Mouse (Mus musculus) intestine, embryonic 16.5 days (tissue): Measurements from ENCODE around the gene Smpdl3a. TPM values are rescaled to one million over a fixed set of nuclear protein-coding genes. Genes with fewer than 3 reads are reported as not detected.

Experiments used
- ATAC-seq: fragments of 200-750 bp; cut with Nextera tagmentation; 2 replicates; pipeline ENCODE4 v1.8.0; 2017; ENCODE audit warnings: moderate TSS enrichment, moderate library complexity
- H3K27ac ChIP-seq: fragments of 300-500 bp; sonication (generic); 2 replicates; pipeline ENCODE4 v1.5.1; 2014; ENCODE audit warnings: mild to moderate bottlenecking, low read length
- H3K27me3 ChIP-seq: fragments of 300-500 bp; sonication (generic); replicated peaks from 2 replicates; pipeline ENCODE4 v1.6.1; 2014; ENCODE audit warnings: low read length, control low read depth, mixed read lengths; ENCODE audit not compliant: control insufficient read depth, insufficient read depth
- H3K36me3 ChIP-seq: fragments of 300-500 bp; sonication (generic); 2 replicates; pipeline ENCODE4 v1.6.1; 2014; ENCODE audit warnings: low read length, control low read depth; ENCODE audit not compliant: control insufficient read depth, insufficient read depth
- H3K4me1 ChIP-seq: fragments of 300-500 bp; sonication (generic); 2 replicates; pipeline ENCODE4 v1.6.1; 2014; ENCODE audit warnings: low read length, control low read depth, mixed read lengths; ENCODE audit not compliant: control insufficient read depth, insufficient read depth
- H3K4me2 ChIP-seq: fragments of 300-500 bp; sonication (generic); 2 replicates; pipeline ENCODE4 v1.6.1; 2014; ENCODE audit warnings: low read depth, low read length, control low read depth
- H3K4me3 ChIP-seq: fragments of 300-500 bp; sonication (generic); 2 replicates; pipeline ENCODE4 v1.5.1; 2014; ENCODE audit warnings: mild to moderate bottlenecking, low read length
- H3K9ac ChIP-seq: fragments of 300-500 bp; sonication (generic); 2 replicates; pipeline ENCODE4 v1.6.1; 2014; ENCODE audit warnings: low read depth, low read length
- H3K9me3 ChIP-seq: fragments of 300-500 bp; sonication (generic); 2 replicates; pipeline ENCODE4 v1.6.1; 2016; ENCODE audit warnings: low read length, control low read depth; ENCODE audit not compliant: control insufficient read depth
- WGBS: fragments of 180-500 bp; shearing (Covaris S2); extraction: QIAGEN DNeasy Blood & Tissue Kit; methylation state at CpG from one replicate; pipeline ENCODE4 v1.1.7; 2014; 5-methylcytosine and 5-hydroxymethylcytosine counted together
- polyA plus RNA-seq: library from polyadenylated mRNA; unstranded; fragments of >200 nt; fragmentation: Nextera tagmentation; extraction: Ambion mirVana; gene quantifications from 2 replicates; pipeline ENCODE4 v1.2.1, GENCODE M21; 2015

The Smpdl3a gene
- polyA plus RNA-seq, 1 experiment from 2014 or later = 81.6 TPM

- no peak overlapping the region for H3K9ac ChIP-seq
- H3K4me2 ChIP-seq = no peak overlapping the region
- H3K4me1 ChIP-seq = no peaks in the 10 kb centered on the region
- no peaks in the 10 kb centered on the region for H3K36me3 ChIP-seq
- no peak overlapping the region for H3K4me3 ChIP-seq
- 77% methylated on average over 5 of the region's 5 CpGs for WGBS
- no peaks in the 10 kb centered on the region for H3K27me3 ChIP-seq
- H3K9me3 ChIP-seq = no peaks in the 10 kb centered on the region
- no peak for ATAC-seq
- H3K27ac ChIP-seq = no peak overlapping the region
Measured at GRCm38 (mm10) chr10:57812161-57812856, 18.2 kb downstream of the Smpdl3a start.

DNA sequence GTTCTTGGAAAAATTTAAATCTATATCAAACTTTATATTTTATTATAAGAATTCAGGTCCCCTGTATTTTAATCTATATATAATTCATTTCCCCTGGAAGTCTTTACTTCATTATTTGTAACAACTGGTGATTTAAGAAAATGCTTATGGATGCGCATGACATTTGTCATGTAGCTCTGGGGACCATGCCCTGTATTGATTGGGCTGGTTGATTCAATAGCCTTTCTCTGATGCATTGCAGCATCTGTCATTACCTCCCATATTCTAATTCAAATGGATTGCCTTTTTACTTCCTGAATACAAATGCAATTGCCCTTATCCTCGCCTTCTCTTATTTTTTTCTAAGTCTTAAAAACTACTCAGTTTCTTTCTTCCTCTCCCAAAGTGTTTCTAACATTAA lies 20.2 kb downstream of the Smpdl3a start:
- H3K9me3 ChIP-seq = no peaks in the 10 kb centered on the region
- H3K27me3 ChIP-seq = no peaks in the 10 kb centered on the region
- H3K27ac ChIP-seq = no peak overlapping the region
- no peak overlapping the region for H3K4me2 ChIP-seq
- no peak overlapping the region for H3K9ac ChIP-seq
- no peaks in the 10 kb centered on the region for H3K36me3 ChIP-seq
- no peak for ATAC-seq
- H3K4me1 ChIP-seq = no peaks in the 10 kb centered on the region
- 85% methylated on average over 2 of the region's 2 CpGs for WGBS
- no peak overlapping the region for H3K4me3 ChIP-seq

GRCm38 (mm10) chr10:57815869-57816268 lies 21.7 kb downstream of the Smpdl3a start:
- no peak overlapping the region for H3K9ac ChIP-seq
- H3K27me3 ChIP-seq = no peaks in the 10 kb centered on the region
- ATAC-seq = no peak
- H3K4me2 ChIP-seq = no peak overlapping the region
- no peaks in the 10 kb centered on the region for H3K36me3 ChIP-seq
- H3K9me3 ChIP-seq = no peaks in the 10 kb centered on the region
- no peaks in the 10 kb centered on the region for H3K4me1 ChIP-seq
- H3K27ac ChIP-seq = no peak overlapping the region
- WGBS = 77% methylated on average over 6 of the region's 6 CpGs
- no peak overlapping the region for H3K4me3 ChIP-seq

GRCm38 (mm10) chr10:57819209-57819608 lies 25.1 kb downstream of the Smpdl3a start:
- no peak for ATAC-seq
- Histone ChIP-seq H3K9me3 (no peaks in the 10 kb centered on the region), H3K36me3 (no peaks in the 10 kb centered on the region), H3K27me3 (no peaks in the 10 kb centered on the region), H3K4me3 (no peak overlapping the region), H3K27ac (no peak overlapping the region), H3K9ac (no peak overlapping the region), H3K4me2 (no peak overlapping the region), H3K4me1 (no peaks in the 10 kb centered on the region)
- WGBS = 95% methylated on average over 2 of the region's 2 CpGs

DNA sequence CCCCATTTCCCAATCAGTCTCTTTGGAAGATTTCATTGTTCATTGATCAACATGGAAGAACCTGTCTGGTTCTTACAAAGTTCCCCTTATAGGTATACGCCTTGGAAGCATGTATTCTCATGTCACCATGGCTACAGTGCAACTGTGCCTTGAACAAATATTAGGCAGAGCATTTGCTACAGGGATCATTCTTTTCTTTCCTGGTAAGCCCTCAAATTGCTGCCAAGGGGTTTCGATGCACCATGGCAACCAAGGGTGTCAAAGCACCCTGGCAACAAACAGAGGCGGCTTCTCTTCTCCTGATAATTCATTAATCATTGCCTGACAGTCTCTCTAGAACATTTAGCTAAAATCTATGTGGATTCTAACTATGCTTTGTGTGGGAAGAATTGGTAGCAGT lies 28.3 kb downstream of the Smpdl3a start:
- H3K4me2 ChIP-seq = no peak overlapping the region
- H3K9ac ChIP-seq = no peak overlapping the region
- WGBS = 23% methylated on average over 3 of the region's 3 CpGs
- ATAC-seq = no peak
- no peak overlapping the region for H3K4me3 ChIP-seq
- no peaks in the 10 kb centered on the region for H3K27me3 ChIP-seq
- H3K27ac ChIP-seq = no peak overlapping the region
- no peaks in the 10 kb centered on the region for H3K4me1 ChIP-seq
- H3K36me3 ChIP-seq = no peaks in the 10 kb centered on the region
- no peaks in the 10 kb centered on the region for H3K9me3 ChIP-seq

DNA sequence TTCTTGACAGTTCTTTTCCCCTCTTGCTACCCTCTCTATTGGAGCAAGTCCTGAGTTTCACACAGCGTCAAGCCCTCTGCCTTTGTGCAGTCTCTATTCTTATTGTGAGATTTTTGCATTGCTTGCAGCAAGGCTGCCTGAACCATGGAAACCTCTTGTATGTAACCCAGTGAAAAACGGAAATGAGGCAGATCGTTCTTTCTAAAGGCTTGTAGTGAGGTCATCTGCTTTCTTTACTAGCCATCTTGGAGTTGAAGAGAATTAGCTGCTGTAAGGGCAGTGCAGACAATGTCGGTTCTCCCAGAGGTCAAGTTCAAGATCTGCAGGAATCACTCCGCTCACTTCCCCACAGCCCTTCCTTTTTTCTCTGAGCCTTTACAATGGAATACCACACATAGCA lies 34.5 kb downstream of the Smpdl3a start:
- Histone ChIP-seq H3K4me3 (no peak overlapping the region), H3K4me1 (no peaks in the 10 kb centered on the region), H3K9me3 (no peaks in the 10 kb centered on the region), H3K4me2 (no peak overlapping the region), H3K36me3 (no peaks in the 10 kb centered on the region), H3K27me3 (no peaks in the 10 kb centered on the region), H3K27ac (no peak overlapping the region), H3K9ac (no peak overlapping the region)
- 75% methylated on average over 5 of the region's 5 CpGs for WGBS
- no peak for ATAC-seq

GRCm38 (mm10) chr10:57829621-57830020 lies 35.5 kb downstream of the Smpdl3a start:
- WGBS = 82% methylated on average over 3 of the region's 3 CpGs
- H3K9me3 ChIP-seq = no peaks in the 10 kb centered on the region
- no peaks in the 10 kb centered on the region for H3K4me1 ChIP-seq
- H3K9ac ChIP-seq = no peak overlapping the region
- ATAC-seq = no peak
- H3K4me2 ChIP-seq = no peak overlapping the region
- no peaks in the 10 kb centered on the region for H3K27me3 ChIP-seq
- H3K4me3 ChIP-seq = no peak overlapping the region
- no peak overlapping the region for H3K27ac ChIP-seq
- no peaks in the 10 kb centered on the region for H3K36me3 ChIP-seq

DNA sequence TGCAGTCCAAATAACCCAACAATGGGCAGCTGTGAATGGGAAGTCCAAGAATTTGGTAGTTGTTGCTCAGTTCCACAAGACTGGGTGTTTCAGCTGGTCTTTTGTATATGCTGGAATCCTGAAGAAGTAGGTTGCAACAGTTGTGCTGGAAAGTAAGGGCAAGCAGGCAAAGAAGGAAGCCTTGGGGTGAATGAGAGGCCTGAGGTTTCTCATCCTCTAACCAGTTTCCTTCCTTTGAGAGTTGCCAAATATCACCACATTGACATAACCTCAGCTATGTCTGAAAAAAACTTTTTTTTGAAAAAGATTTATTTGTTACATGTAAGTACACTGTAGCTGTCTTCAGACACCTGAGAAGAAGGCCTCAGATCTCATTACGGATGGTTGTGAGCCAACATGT lies 41.0 kb downstream of the Smpdl3a start:
- Histone ChIP-seq H3K4me2 (no peak overlapping the region), H3K27ac (no peak overlapping the region), H3K27me3 (no peaks in the 10 kb centered on the region), H3K36me3 (no peaks in the 10 kb centered on the region), H3K9ac (no peak overlapping the region), H3K9me3 (no peaks in the 10 kb centered on the region), H3K4me1 (no peaks in the 10 kb centered on the region), H3K4me3 (no peak overlapping the region)
- 98% methylated on average over 1 of the region's 1 CpGs for WGBS
- no peak for ATAC-seq

GRCm38 (mm10) chr10:57835982-57836381 lies 41.8 kb downstream of the Smpdl3a start:
- ATAC-seq = no peak
- Histone ChIP-seq H3K36me3 (no peaks in the 10 kb centered on the region), H3K27me3 (no peaks in the 10 kb centered on the region), H3K9ac (no peak overlapping the region), H3K4me1 (no peaks in the 10 kb centered on the region), H3K4me3 (no peak overlapping the region), H3K4me2 (no peak overlapping the region), H3K27ac (no peak overlapping the region), H3K9me3 (no peaks in the 10 kb centered on the region)
